Mouse (Mus musculus): Measurements from ENCODE around the gene Ap1s2.

The Ap1s2 gene

GRCm38 (mm10) chrX:163958467-163958875 is 49.7 kb downstream of the Ap1s2 start, which contains the start of gene Zrsr2:
TSS of gene Zrsr2 (minus strand) at chrX:163958661.
- DNase-seq (ENCODE audit: inconsistent age in 2 of 2, low spot score in 1 of 2): peak; percentile 89 to 91

GRCm38 (mm10) chrX:163981092-163981491 is 72.3 kb downstream of the Ap1s2 start:
- DNase-seq (ENCODE audit: inconsistent age in 2 of 2, low spot score in 1 of 2): no peak

- DNase-seq (ENCODE audit: inconsistent age in 2 of 2, low spot score in 1 of 2): no peak
Measured at GRCm38 (mm10) chrX:163981500-163981899, 72.7 kb downstream of the Ap1s2 start.

GRCm38 (mm10) chrX:163982129-163982528 is 73.3 kb downstream of the Ap1s2 start:
- DNase-seq (ENCODE audit: inconsistent age in 2 of 2, low spot score in 1 of 2): no peak

All from adrenal gland, adult (tissue).